In the genomic region with DNA sequence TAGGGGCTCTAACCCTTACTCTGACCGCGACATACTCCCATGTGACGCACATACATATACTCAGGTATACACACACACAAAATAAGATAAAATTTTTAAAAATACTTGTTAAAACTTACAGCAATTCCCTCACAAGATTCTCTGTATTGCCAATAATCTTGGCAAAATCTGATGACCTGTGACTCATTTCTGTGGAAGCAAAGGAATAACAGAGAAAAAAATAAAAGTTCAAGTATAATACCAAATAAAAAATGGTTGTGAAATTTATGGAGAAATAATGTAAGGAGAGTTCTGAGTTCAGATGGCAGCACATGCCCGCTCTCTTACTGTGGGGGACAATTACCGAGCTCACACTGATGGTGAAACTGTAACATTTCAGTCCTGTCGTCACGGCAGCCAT, we compare ENCODE assay signal across 12 mouse cellular contexts.
"Had no signal": no experiment of that assay in that cellular context is flagged by ENCODE, and none has a peak within 500 bp of the region (broad histone marks: within the 10 kb centered on the region; RNA-seq: fewer than 3 reads in every experiment).

No protein-coding gene starts in this region.

- DNase-seq: left cerebral cortex, postnatal 4 days; liver; liver, embryonic 13.5 days; liver, postnatal 0 days; lung, adult 18-20 months; lung, adult 2 months; lung, embryonic 14.5 days; lung, postnatal 10 days; lung, postnatal 14 days; lung, postnatal 36 days; lung, postnatal 4 days; midbrain, embryonic 14.5 days had no signal
